Comparison of ENCODE assay signal across 8 mouse cellular contexts in genomic region chr12:33313828-33314671, GRCm38 (mm10).
DNase-seq lines count a peak whose midpoint lies in the region; ATAC-seq lines count a peak whose summit lies in the region.

No protein-coding gene starts in this region.

- 0 out of 2 replicates have a peak, but pooled peaks have one; percentile 11 for ATAC-seq in forebrain, embryonic 12.5 days (ENCODE audit: low FRiP score)
- ATAC-seq in heart, embryonic 16.5 days (replicated peaks; ENCODE audit: extremely low read depth, insufficient read depth, low FRiP score), result peak; percentile 68
- ATAC-seq in liver, embryonic 11.5 days (replicated peaks; ENCODE audit: low FRiP score), result peak; percentile 65
- ATAC-seq in monocyte, adult 5-6 weeks (replicated peaks; ENCODE audit: insufficient number of reproducible peaks, low FRiP score, low TSS enrichment, poor library complexity, severe bottlenecking), result peak; percentile 77

- H3K36me3 ChIP-seq in forebrain, embryonic 12.5 days (replicated peaks), result no peaks in the 10 kb centered on the region
- H3K36me3 ChIP-seq in heart, embryonic 16.5 days (ENCODE audit: control insufficient read depth, insufficient read depth), result no peaks in the 10 kb centered on the region; the same call in 1 of the 2 replicates
- no peaks in the 10 kb centered on the region for H3K36me3 ChIP-seq in liver, embryonic 11.5 days (ENCODE audit: control insufficient read depth, insufficient read depth, low read length)

- H3K4me3 ChIP-seq in forebrain, embryonic 12.5 days (replicated peaks), result no peak overlapping the region
- H3K4me3 ChIP-seq in heart, embryonic 16.5 days (ENCODE audit: low read length), result peak overlapping the region; percentile 51
- H3K4me3 ChIP-seq in liver, embryonic 11.5 days (ENCODE audit: low read depth, low read length), result peak overlapping the region; percentile 57

- no peak overlapping the region for H3K4me2 ChIP-seq in forebrain, embryonic 12.5 days
- H3K4me2 ChIP-seq in heart, embryonic 16.5 days (ENCODE audit: low read depth, low read length), result peak overlapping the region; percentile 62
- H3K4me2 ChIP-seq in liver, embryonic 11.5 days, result peak overlapping the region; percentile 83

- H3K4me1 ChIP-seq in forebrain, embryonic 12.5 days, result peaks cover 8% of the 10 kb centered on the region
- H3K4me1 ChIP-seq in heart, embryonic 16.5 days (ENCODE audit: control insufficient read depth, insufficient read depth, low read length), result peaks cover 23% of the 10 kb centered on the region
- H3K4me1 ChIP-seq in liver, embryonic 11.5 days (replicated peaks; ENCODE audit: control insufficient read depth, insufficient read depth, low read length), result peaks cover 31% of the 10 kb centered on the region

- H3K9me3 ChIP-seq in forebrain, embryonic 12.5 days, result no peaks in the 10 kb centered on the region
- peaks cover 2% of the 10 kb centered on the region; the same call in 1 of the 2 replicates for H3K9me3 ChIP-seq in heart, embryonic 16.5 days (replicated peaks; ENCODE audit: control insufficient read depth, low read length)
- no peaks in the 10 kb centered on the region for H3K9me3 ChIP-seq in liver, embryonic 11.5 days (ENCODE audit: control insufficient read depth, low read length)

- H3K9ac ChIP-seq in forebrain, embryonic 12.5 days, result no peak overlapping the region; the same call in 1 of the 2 replicates
- H3K9ac ChIP-seq in heart, embryonic 16.5 days (ENCODE audit: low read length), result peak overlapping the region; percentile 59
- H3K9ac ChIP-seq in liver, embryonic 11.5 days (ENCODE audit: low read depth, low read length), result peak overlapping the region; percentile 72

- 40% methylated on average over 14 of the region's 14 CpGs for WGBS in forebrain, embryonic 12.5 days
- 6% methylated on average over 14 of the region's 14 CpGs for WGBS in heart, embryonic 16.5 days
- WGBS in liver, embryonic 11.5 days, result 15% methylated on average over 14 of the region's 14 CpGs

- H3K27ac ChIP-seq in forebrain, embryonic 12.5 days, result no peak overlapping the region
- peak overlapping the region; percentile 74 for H3K27ac ChIP-seq in heart, embryonic 16.5 days (ENCODE audit: low read length)
- peak overlapping the region; percentile 94 for H3K27ac ChIP-seq in liver, embryonic 11.5 days (ENCODE audit: low read depth, low read length)

- H3K27me3 ChIP-seq in forebrain, embryonic 12.5 days, result no peaks in the 10 kb centered on the region
- no peaks in the 10 kb centered on the region for H3K27me3 ChIP-seq in heart, embryonic 16.5 days (ENCODE audit: control insufficient read depth, insufficient read depth, low read length)
- H3K27me3 ChIP-seq in liver, embryonic 11.5 days (replicated peaks; ENCODE audit: control insufficient read depth, insufficient read depth, low read length), result no peaks in the 10 kb centered on the region

- peak; percentile 73 for DNase-seq in CD4-positive, CD25-positive, alpha-beta regulatory T cell, adult 2 months (ENCODE audit: low read depth, low spot score)
- peak; percentile 69 for DNase-seq in c-Kit-positive CD71-negative TER-119-negative erythroid progenitor cells, embryonic 14.5 days (ENCODE audit: low read depth)
- DNase-seq in kidney, postnatal 10 days, result peak; percentile 72
- peak; percentile 70 for DNase-seq in liver, embryonic 11.5 days (ENCODE audit: low spot score)
- DNase-seq in spleen, postnatal 36 days (ENCODE audit: low spot score in 2 of 2), result peak; percentile 81 to 84

Comparison
In these comparisons a context has a peak if more than half of its experiments do, and no peak if none do; other contexts are left out.
1. ATAC-seq: peak in every context shown above with its lines; median percentile 77 in monocyte, adult 5-6 weeks; 68 in heart, embryonic 16.5 days; 65 in liver, embryonic 11.5 days; 11 in forebrain, embryonic 12.5 days.